In the genomic region with DNA sequence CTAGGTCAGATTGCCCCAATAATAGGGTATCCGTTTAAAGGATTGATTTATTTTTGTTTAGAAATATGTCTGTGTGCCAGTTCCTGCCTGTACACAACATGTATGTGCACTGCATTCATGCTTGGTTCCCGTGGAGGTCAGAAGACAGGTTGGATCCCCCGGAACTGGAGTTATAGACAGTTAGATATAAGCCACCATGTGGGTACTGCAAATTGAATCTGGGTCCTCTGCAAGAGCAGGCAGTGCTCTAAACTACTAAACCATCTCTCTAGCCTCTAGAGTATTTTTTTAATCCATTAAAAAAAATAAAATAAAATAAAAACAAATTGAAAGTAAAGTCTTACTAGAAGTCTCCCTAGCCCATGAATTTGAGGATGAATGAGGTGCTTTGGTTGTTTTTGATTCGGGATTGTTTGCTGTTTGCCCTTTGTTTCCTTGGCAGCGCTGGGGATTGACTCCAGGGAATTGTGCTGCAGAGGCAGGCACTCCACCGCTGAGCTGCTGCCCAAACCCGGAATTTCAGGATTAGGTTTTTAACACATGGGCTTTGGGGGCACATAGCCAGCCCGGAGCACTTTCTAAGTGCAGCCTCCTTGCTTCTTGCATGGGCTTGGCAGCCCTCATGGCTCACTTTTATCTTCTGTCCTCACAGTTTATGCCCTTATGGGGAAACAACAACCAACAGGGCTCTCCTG, we compare ENCODE assay signal across 10 mouse cellular contexts.
A peak's percentile ranks its signal among the peaks of the same experiment; 100 is the strongest.
DNase-seq lines count a peak whose midpoint lies in the region; ATAC-seq and TF ChIP-seq lines count a peak whose summit lies in the region.
"Had no signal": no experiment of that assay in that cellular context is flagged by ENCODE, and none has a peak within 500 bp of the region (broad histone marks: within the 10 kb centered on the region; RNA-seq: fewer than 3 reads in every experiment).

No protein-coding gene starts in this region.

- H3K4me2 ChIP-seq in intestine, postnatal 0 days (replicated peaks; ENCODE audit: low read depth): no peak overlapping the region
- no peak overlapping the region for H3K4me2 ChIP-seq in intestine, embryonic 15.5 days (replicated peaks)
- H3K4me2 ChIP-seq in embryonic facial prominence, embryonic 14.5 days (ENCODE audit: low read depth, low read length): no peak overlapping the region; the same call in 1 of the 2 replicates
- no peak overlapping the region for H3K4me2 ChIP-seq in heart, postnatal 0 days (ENCODE audit: low read depth, low read length)
- H3K4me2 ChIP-seq in midbrain, postnatal 0 days (ENCODE audit: low read depth, low read length, poor library complexity, severe bottlenecking): no peak overlapping the region

- no peak for ATAC-seq in intestine, postnatal 0 days
- no peak for ATAC-seq in intestine, embryonic 15.5 days
- 0 out of 2 replicates have a peak, but pooled peaks have one; percentile 12 for ATAC-seq in embryonic facial prominence, embryonic 14.5 days (ENCODE audit: low read depth)
- peak; percentile 55; the same call in 1 of the 2 replicates for ATAC-seq in heart, postnatal 0 days (ENCODE audit: insufficient read depth, low read depth)
- no peak; the same call in 1 of the 2 replicates for ATAC-seq in midbrain, postnatal 0 days (ENCODE audit: low FRiP score)

- no peak overlapping the region for H3K9ac ChIP-seq in intestine, postnatal 0 days (ENCODE audit: low read depth, low read length)
- no peak overlapping the region for H3K9ac ChIP-seq in intestine, embryonic 15.5 days
- no peak overlapping the region for H3K9ac ChIP-seq in embryonic facial prominence, embryonic 14.5 days (ENCODE audit: low read depth, low read length)
- H3K9ac ChIP-seq in heart, postnatal 0 days (replicated peaks; ENCODE audit: low read depth, low read length): no peak overlapping the region; the same call in 1 of the 2 replicates
- H3K9ac ChIP-seq in midbrain, postnatal 0 days (replicated peaks; ENCODE audit: low read length, poor library complexity, severe bottlenecking): no peak overlapping the region

- no peak for TF ChIP-seq EP300 in heart, postnatal 0 days (IDR thresholded peaks at IDR 0.05; ENCODE audit: low read depth)

- peaks cover 16% of the 10 kb centered on the region; the same call in 1 of the 2 replicates for H3K4me1 ChIP-seq in intestine, postnatal 0 days (replicated peaks; ENCODE audit: control insufficient read depth, insufficient read depth, low read length)
- H3K4me1 ChIP-seq in intestine, embryonic 15.5 days (replicated peaks): peaks cover 15% of the 10 kb centered on the region
- peaks cover 7% of the 10 kb centered on the region for H3K4me1 ChIP-seq in embryonic facial prominence, embryonic 14.5 days (ENCODE audit: control insufficient read depth, insufficient read depth, low read length)
- H3K4me1 ChIP-seq in heart, postnatal 0 days (ENCODE audit: control insufficient read depth, insufficient read depth): peaks cover 19% of the 10 kb centered on the region
- H3K4me1 ChIP-seq in midbrain, postnatal 0 days (ENCODE audit: insufficient read depth, low read length): peaks cover 3% of the 10 kb centered on the region; the same call in 1 of the 2 replicates

- WGBS in intestine, postnatal 0 days: 25% methylated on average over 8 of the region's 8 CpGs
- 27% methylated on average over 8 of the region's 8 CpGs for WGBS in intestine, embryonic 15.5 days
- 25% methylated on average over 8 of the region's 8 CpGs for WGBS in embryonic facial prominence, embryonic 14.5 days
- WGBS in heart, postnatal 0 days: 40% methylated on average over 8 of the region's 8 CpGs
- 23% methylated on average over 8 of the region's 8 CpGs for whole genome bisulfite sequencing in midbrain, postnatal 0 days

- TF ChIP-seq CTCF in intestine, postnatal 0 days (IDR thresholded peaks at IDR 0.05; ENCODE audit: low read depth): no peak
- TF ChIP-seq CTCF in heart, postnatal 0 days (IDR thresholded peaks at IDR 0.05; ENCODE audit: low read depth): no peak
- no peak for TF ChIP-seq CTCF in midbrain, postnatal 0 days (IDR thresholded peaks at IDR 0.05)
- no peak for TF ChIP-seq CTCF in layer of hippocampus, adult 2 months (conservative IDR thresholded peaks at IDR 0.05)

- H3K4me3 ChIP-seq in intestine, postnatal 0 days (ENCODE audit: low read depth, low read length): no peak overlapping the region
- no peak overlapping the region for H3K4me3 ChIP-seq in intestine, embryonic 15.5 days (replicated peaks)
- H3K4me3 ChIP-seq in embryonic facial prominence, embryonic 14.5 days (ENCODE audit: low read depth, low read length): no peak overlapping the region
- H3K4me3 ChIP-seq in heart, postnatal 0 days (ENCODE audit: low read depth, low read length): no peak overlapping the region
- no peak overlapping the region for H3K4me3 ChIP-seq in midbrain, postnatal 0 days (ENCODE audit: low read depth, low read length)
- H3K4me3 ChIP-seq in layer of hippocampus, adult 2 months: no peak overlapping the region

- no peaks in the 10 kb centered on the region for H3K36me3 ChIP-seq in intestine, postnatal 0 days (ENCODE audit: control insufficient read depth, insufficient read depth)
- H3K36me3 ChIP-seq in intestine, embryonic 15.5 days: no peaks in the 10 kb centered on the region
- no peaks in the 10 kb centered on the region for H3K36me3 ChIP-seq in embryonic facial prominence, embryonic 14.5 days (ENCODE audit: control insufficient read depth, insufficient read depth, low read length)
- no peaks in the 10 kb centered on the region for H3K36me3 ChIP-seq in heart, postnatal 0 days (replicated peaks; ENCODE audit: control insufficient read depth, insufficient read depth, low read length)
- H3K36me3 ChIP-seq in midbrain, postnatal 0 days (ENCODE audit: insufficient read depth, low read length): no peaks in the 10 kb centered on the region

- 0 out of 2 replicates have a peak overlapping the region, but pooled peaks have one; percentile 3 for H3K27ac ChIP-seq in intestine, postnatal 0 days (ENCODE audit: low read depth, low read length)
- H3K27ac ChIP-seq in intestine, embryonic 15.5 days: no peak overlapping the region
- no peak overlapping the region for H3K27ac ChIP-seq in embryonic facial prominence, embryonic 14.5 days (replicated peaks; ENCODE audit: low read depth, low read length)
- H3K27ac ChIP-seq in heart, postnatal 0 days (ENCODE audit: low read depth): peak overlapping the region; percentile 71
- peak overlapping the region; percentile 38; the same call in 1 of the 2 replicates for H3K27ac ChIP-seq in midbrain, postnatal 0 days (ENCODE audit: low read depth, low read length)
- no peak overlapping the region for H3K27ac ChIP-seq in layer of hippocampus, adult 2 months

- no peaks in the 10 kb centered on the region for H3K9me3 ChIP-seq in intestine, postnatal 0 days (ENCODE audit: control insufficient read depth)
- no peaks in the 10 kb centered on the region for H3K9me3 ChIP-seq in intestine, embryonic 15.5 days
- no peaks in the 10 kb centered on the region for H3K9me3 ChIP-seq in embryonic facial prominence, embryonic 14.5 days (ENCODE audit: control insufficient read depth, low read length)
- no peaks in the 10 kb centered on the region for H3K9me3 ChIP-seq in heart, postnatal 0 days (replicated peaks; ENCODE audit: control insufficient read depth, low read length)
- H3K9me3 ChIP-seq in midbrain, postnatal 0 days (ENCODE audit: low read length): no peaks in the 10 kb centered on the region

- no peaks in the 10 kb centered on the region for H3K27me3 ChIP-seq in intestine, postnatal 0 days (replicated peaks; ENCODE audit: control insufficient read depth, insufficient read depth, low read length)
- no peaks in the 10 kb centered on the region for H3K27me3 ChIP-seq in intestine, embryonic 15.5 days (replicated peaks)
- H3K27me3 ChIP-seq in embryonic facial prominence, embryonic 14.5 days (replicated peaks; ENCODE audit: control insufficient read depth, insufficient read depth, low read length): no peaks in the 10 kb centered on the region
- H3K27me3 ChIP-seq in heart, postnatal 0 days (ENCODE audit: control insufficient read depth, insufficient read depth, low read length): no peaks in the 10 kb centered on the region
- H3K27me3 ChIP-seq in midbrain, postnatal 0 days (ENCODE audit: insufficient read depth, low read length): no peaks in the 10 kb centered on the region

- peak; percentile 68 for DNase-seq in embryonic facial prominence, embryonic 14.5 days (ENCODE audit: low spot score)
- peak; percentile 22 for DNase-seq in heart, postnatal 0 days (ENCODE audit: low spot score)
- peak; percentile 49 for DNase-seq in midbrain, postnatal 0 days (ENCODE audit: low spot score)
- DNase-seq in layer of hippocampus, adult 9-10 months (ENCODE audit: low spot score): no peak
- no peak for DNase-seq in layer of hippocampus, adult 2 months (ENCODE audit: low spot score in 2 of 2)
- DNase-seq: cerebellum, adult 18-20 months; gastrocnemius, postnatal 25 days; thymus, adult 18-20 months had no signal

Comparison
In these comparisons a context has a peak if more than half of its experiments do, and no peak if none do; other contexts are left out.
1. H3K27ac ChIP-seq: peak in intestine, postnatal 0 days (single experiment), heart, postnatal 0 days (single experiment) and midbrain, postnatal 0 days (single experiment); none in intestine, embryonic 15.5 days (single experiment), embryonic facial prominence, embryonic 14.5 days (single experiment) and layer of hippocampus, adult 2 months (single experiment).
2. ATAC-seq: peak in embryonic facial prominence, embryonic 14.5 days (single experiment) and heart, postnatal 0 days (single experiment); none in intestine, postnatal 0 days (single experiment), intestine, embryonic 15.5 days (single experiment) and midbrain, postnatal 0 days (single experiment).
3. DNase-seq: peak in embryonic facial prominence, embryonic 14.5 days (single experiment), heart, postnatal 0 days (single experiment) and midbrain, postnatal 0 days (single experiment); none in layer of hippocampus, adult 9-10 months (single experiment) and layer of hippocampus, adult 2 months (0 of 2).